Mouse (Mus musculus) v-Abl transformed pro-B cells (cell line): Measurements from ENCODE around the gene Olfr975.
"Not testable (repeated sequence)": the region's sequence is repeated elsewhere in the genome, so short reads cannot be mapped to it uniquely, and the experiment has no call there.

ENCODE experiments used
- in situ Hi-C, 2 experiments: fragments of 400-800 bp; cut with MboI; formaldehyde crosslinking; loops; one replicate each; pipeline ENCODE4 v1.15.1; 2025; ENCODE audit not compliant: unreplicated experiment in 2 of 2

Olfr975 gene

DNA sequence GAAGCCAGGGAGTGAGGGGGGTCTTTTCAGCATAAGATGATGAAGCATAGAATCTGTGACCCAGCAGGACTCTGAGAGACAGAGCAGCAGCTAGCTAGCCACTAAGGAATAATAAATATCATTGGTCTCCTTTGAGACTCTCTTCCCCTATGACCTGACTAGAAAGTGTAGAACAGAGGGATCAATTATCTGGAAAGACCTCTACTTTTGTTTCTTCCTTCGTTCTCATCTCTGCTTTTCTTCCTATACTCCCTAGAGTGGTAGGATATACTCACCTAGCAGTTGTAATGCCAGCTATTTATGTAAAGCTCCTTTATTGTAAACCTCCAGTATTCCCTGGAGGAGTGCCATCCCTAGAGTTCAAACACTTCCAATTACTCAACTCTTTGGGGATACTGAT lies at the start of gene Olfr975:
Gene Olfr975, minus strand, starts transcription at position 101 of the 400 bp plus-strand sequence.
- in situ Hi-C loops = no loop called here

- in situ Hi-C loops = no loop called here
These were observed 40.0 kb upstream of the Olfr975 start, which contains the start of gene Olfr978 for GRCm38 (mm10) chr9:39991813-39992212. Gene Olfr978, plus strand, starts transcription at chr9:39992113.

DNA sequence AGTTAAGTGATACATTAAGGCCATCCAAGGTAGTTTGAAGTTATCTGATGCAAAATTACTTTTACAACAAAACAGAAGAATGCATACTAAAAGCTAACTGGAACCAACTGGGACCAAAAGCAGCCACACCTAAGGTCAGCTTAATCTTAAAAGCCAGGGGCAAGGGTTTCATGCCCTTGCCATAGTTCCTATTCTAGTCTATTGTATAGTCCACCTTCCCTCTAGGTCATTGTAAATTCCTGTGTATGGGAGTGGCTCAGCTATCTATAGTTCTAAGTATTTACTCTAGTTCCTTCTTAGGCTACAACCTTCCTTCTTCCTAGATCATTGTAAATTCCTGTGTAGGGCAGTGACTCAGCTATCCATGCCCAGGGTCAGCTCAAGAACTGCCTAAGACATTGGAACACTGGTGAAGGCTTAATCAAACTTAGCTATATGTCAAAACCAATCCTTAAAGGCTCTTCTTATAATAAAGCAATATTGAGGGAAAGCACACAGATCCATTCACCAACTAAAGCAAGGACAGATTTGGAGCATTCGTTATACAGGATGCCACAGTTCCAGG lies 24.8 kb upstream of the Olfr975 start:
- in situ Hi-C loops = loop anchor here in 1 of 2 experiments (10.0 kb wide), 1 partner anchor 72 kb away; the partner anchor contains the start of gene Olfr229

DNA sequence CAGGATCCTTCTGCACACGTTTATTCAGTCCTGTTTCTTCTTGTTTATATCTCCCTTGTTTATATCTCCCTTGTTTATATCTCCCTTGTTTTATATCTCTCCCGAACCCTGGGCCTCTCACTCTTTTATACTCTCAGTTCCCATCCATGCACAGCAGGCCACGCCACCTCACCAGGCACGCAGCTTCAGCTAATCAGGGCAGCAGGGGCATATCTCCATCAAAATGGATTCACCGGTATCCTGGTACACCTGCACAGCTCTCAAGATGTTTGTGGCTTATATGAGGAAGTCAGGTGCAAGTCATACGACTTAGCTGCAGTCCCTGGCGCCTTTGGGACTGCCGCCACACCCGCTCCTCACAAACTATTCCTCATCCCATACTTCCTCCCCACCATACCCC lies 9.2 kb upstream of the Olfr975 start, which contains the start of gene Olfr976:
Gene Olfr976, minus strand, starts transcription at position 101 of the 400 bp plus-strand sequence.
- in situ Hi-C loops = not testable (repeated sequence)

DNA sequence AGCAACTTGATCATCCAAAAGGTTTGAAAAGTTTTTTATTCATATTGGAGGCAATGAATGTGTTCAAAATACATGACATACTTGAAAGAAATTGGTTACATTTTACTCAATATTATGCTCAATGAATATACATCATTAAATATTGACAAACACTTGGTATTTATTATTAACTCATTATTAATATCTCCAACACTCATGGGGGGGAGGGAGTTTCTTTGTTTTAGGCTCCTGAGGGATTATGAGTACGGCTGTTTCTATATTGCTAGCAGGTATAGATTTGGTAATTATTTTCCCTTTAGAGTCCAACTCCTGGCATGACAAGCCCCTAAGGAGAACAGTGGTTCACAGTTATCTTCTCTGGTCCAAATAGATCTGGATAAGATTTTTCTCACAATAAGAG lies 14.6 kb downstream of the Olfr975 start, which contains the start of gene Olfr974:
Gene Olfr974, plus strand, starts transcription at position 301 of the 400 bp plus-strand sequence.
- in situ Hi-C loops = no loop called here

DNA sequence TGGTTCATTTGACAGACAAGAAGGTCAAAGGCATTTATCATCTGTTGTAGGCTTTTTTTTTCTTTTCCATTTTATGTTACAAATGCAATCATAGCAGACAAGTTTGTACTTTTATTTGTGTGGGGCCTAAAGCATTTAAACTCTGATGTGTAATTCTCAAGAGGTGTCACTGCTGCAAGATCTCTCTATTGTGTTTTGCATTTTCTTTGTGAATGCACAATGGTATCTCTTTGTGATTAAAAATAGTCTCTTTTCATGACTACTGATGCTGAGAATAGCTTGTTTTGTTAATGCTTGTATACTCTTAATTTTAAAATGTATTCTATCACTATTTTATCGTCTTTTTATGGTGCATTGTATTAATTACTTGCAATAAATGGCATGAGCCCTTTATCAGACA lies 23.0 kb downstream of the Olfr975 start:
- in situ Hi-C loops = not testable (repeated sequence)

- in situ Hi-C loops = not testable (repeated sequence)
These were observed 23.6 kb downstream of the Olfr975 start for GRCm38 (mm10) chr9:39927975-39928836.

DNA sequence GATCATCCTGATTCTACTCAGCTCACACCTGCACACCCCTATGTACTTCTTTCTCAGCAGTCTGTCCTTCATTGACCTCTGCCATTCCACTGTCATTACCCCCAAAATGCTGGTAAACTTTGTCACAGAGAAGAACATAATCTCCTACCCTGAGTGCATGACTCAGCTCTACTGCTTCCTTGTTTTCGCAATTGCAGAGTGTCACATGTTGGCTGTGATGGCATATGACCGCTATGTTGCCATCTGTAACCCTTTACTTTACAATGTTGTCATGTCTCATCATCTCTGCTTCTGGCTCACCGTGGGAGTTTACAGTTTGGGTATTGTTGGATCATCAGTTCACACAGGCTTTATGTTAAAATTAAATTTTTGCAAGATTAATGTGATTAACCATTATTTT lies 41.9 kb downstream of the Olfr975 start:
- in situ Hi-C loops = loop anchor here (10.0 to 25.0 kb wide), 3 partner anchors 65 to 427 kb away; partner anchors contain the start of gene Olfr149 (in 1 of the 2)

- in situ Hi-C loops = loop anchor here (10.0 to 25.0 kb wide), 3 partner anchors 68 to 430 kb away; partner anchors contain the start of gene Olfr149 (in 1 of the 2)
These were observed 44.8 kb downstream of the Olfr975 start, which contains the start of gene Olfr229 for GRCm38 (mm10) chr9:39907036-39907435. Gene Olfr229, plus strand, starts transcription at chr9:39907336.

DNA sequence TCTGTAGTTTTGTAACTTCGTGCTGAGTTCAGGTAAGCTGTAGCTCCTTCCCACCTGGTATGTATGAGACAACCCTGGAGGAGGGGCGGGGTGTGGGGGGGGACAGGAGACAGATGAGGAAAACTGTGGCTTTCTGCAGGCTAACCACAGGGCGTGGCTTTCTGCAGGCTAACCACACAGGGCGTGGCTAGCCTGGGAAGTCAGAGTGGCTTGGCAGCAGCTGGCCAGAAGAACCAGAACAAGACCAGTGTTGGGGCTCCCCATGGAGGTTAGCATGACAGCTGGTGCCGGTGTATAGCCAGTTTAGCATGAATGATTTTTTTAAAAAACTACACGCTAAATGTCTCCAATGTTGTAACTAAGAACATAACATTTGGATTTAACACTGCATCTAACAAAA lies 46.7 kb downstream of the Olfr975 start:
- in situ Hi-C loops = loop anchor here (10.0 to 25.0 kb wide), 3 partner anchors 70 to 432 kb away; partner anchors contain the start of gene Olfr149 (in 1 of the 2)
